Mouse (Mus musculus): ENCODE data around the gene Scml4.

Scml4 gene

GRCm38 (mm10) chr10:42950252-42950751 lies 90.1 kb downstream of the Scml4 start:
- DNase-seq (ENCODE audit: low spot score in 2 of 2): no peak

GRCm38 (mm10) chr10:42951078-42952045 lies 91.2 kb downstream of the Scml4 start:
- no peak for DNase-seq (ENCODE audit: low spot score in 2 of 2)

GRCm38 (mm10) chr10:42952046-42952420 lies 91.9 kb downstream of the Scml4 start:
- no peak for DNase-seq (ENCODE audit: low spot score in 2 of 2)

GRCm38 (mm10) chr10:42953601-42954000 lies 93.4 kb downstream of the Scml4 start:
- no peak for DNase-seq (ENCODE audit: low spot score in 2 of 2)

- DNase-seq (ENCODE audit: low spot score in 2 of 2): no peak
Measured at GRCm38 (mm10) chr10:42955205-42955604, 95.0 kb downstream of the Scml4 start.

GRCm38 (mm10) chr10:42957881-42958651 lies 97.9 kb downstream of the Scml4 start:
- DNase-seq (ENCODE audit: low spot score in 2 of 2): peak; percentile 48 to 76

GRCm38 (mm10) chr10:42958686-42959085 lies 98.5 kb downstream of the Scml4 start:
- no peak for DNase-seq (ENCODE audit: low spot score in 2 of 2)

GRCm38 (mm10) chr10:42961771-42962170 lies 101.6 kb downstream of the Scml4 start:
- DNase-seq (ENCODE audit: low spot score in 2 of 2): no peak

- no peak for DNase-seq (ENCODE audit: low spot score in 2 of 2)
Measured at GRCm38 (mm10) chr10:42962181-42962601, 102.0 kb downstream of the Scml4 start.

GRCm38 (mm10) chr10:42962655-42963054 lies 102.5 kb downstream of the Scml4 start:
- peak in 1 of 2 experiments; percentile 27 for DNase-seq (ENCODE audit: low spot score in 2 of 2)

- DNase-seq (ENCODE audit: low spot score in 2 of 2): no peak
Measured at GRCm38 (mm10) chr10:42963061-42963460, 102.9 kb downstream of the Scml4 start.

GRCm38 (mm10) chr10:42968332-42968731 lies 108.2 kb downstream of the Scml4 start:
- no peak for DNase-seq (ENCODE audit: low spot score in 2 of 2)

GRCm38 (mm10) chr10:42972504-42973172 lies 112.5 kb downstream of the Scml4 start:
- DNase-seq (ENCODE audit: low spot score in 2 of 2): peak; percentile 55 to 79

- DNase-seq (ENCODE audit: low spot score in 2 of 2): no peak
Measured at GRCm38 (mm10) chr10:42973537-42973936, 113.4 kb downstream of the Scml4 start.

GRCm38 (mm10) chr10:42976577-42976976 lies 116.4 kb downstream of the Scml4 start:
- DNase-seq (ENCODE audit: low spot score in 2 of 2): no peak

- DNase-seq (ENCODE audit: low spot score in 2 of 2): no peak
Measured at GRCm38 (mm10) chr10:42978346-42978745, 118.2 kb downstream of the Scml4 start.

- DNase-seq (ENCODE audit: low spot score in 2 of 2): no peak
Measured at GRCm38 (mm10) chr10:42980999-42981757, 121.0 kb downstream of the Scml4 start.

- no peak for DNase-seq (ENCODE audit: low spot score in 2 of 2)
Measured at GRCm38 (mm10) chr10:42984886-42985285, 124.7 kb downstream of the Scml4 start.

GRCm38 (mm10) chr10:42987594-42988052 lies 127.5 kb downstream of the Scml4 start:
- peak in 1 of 2 experiments; percentile 26 for DNase-seq (ENCODE audit: low spot score in 2 of 2)

GRCm38 (mm10) chr10:42988627-42989026 lies 128.5 kb downstream of the Scml4 start:
- no peak for DNase-seq (ENCODE audit: low spot score in 2 of 2)

- peak; percentile 54 to 86 for DNase-seq (ENCODE audit: low spot score in 2 of 2)
Measured at GRCm38 (mm10) chr10:42989910-42990309, 129.7 kb downstream of the Scml4 start.
